Mouse (Mus musculus) liver, embryonic 13.5 days (tissue): Measurements from ENCODE around the gene Adamts6. TPM values are rescaled to one million over a fixed set of nuclear protein-coding genes. Genes with fewer than 3 reads are reported as not detected.

Experiments used
- ATAC-seq: fragments of 200-750 bp; cut with Nextera tagmentation; 2 replicates; pipeline ENCODE4 v1.8.0; 2017; ENCODE audit warnings: low read depth, mild to moderate bottlenecking, moderate number of reproducible peaks, moderate library complexity
- DNase-seq: peaks from one replicate; pipeline ENCODE4 v3.0.0; 2022
- H3K27ac ChIP-seq: fragments of 300-500 bp; sonication (generic); 2 replicates; pipeline ENCODE4 v1.5.1; 2015; ENCODE audit warnings: moderate library complexity, mild to moderate bottlenecking, inconsistent platforms
- H3K27me3 ChIP-seq: fragments of 300-500 bp; sonication (generic); 2 replicates; pipeline ENCODE4 v1.6.1; 2015; ENCODE audit warnings: mild to moderate bottlenecking, inconsistent platforms
- H3K36me3 ChIP-seq: fragments of 300-500 bp; sonication (generic); 2 replicates; pipeline ENCODE4 v1.6.1; 2015; ENCODE audit warnings: mild to moderate bottlenecking, inconsistent platforms
- H3K4me1 ChIP-seq: fragments of 300-500 bp; sonication (generic); replicated peaks from 2 replicates; pipeline ENCODE4 v1.6.1; 2015; ENCODE audit warnings: inconsistent platforms
- H3K4me2 ChIP-seq: fragments of 300-500 bp; sonication (generic); 2 replicates; pipeline ENCODE4 v1.6.1; 2015; ENCODE audit warnings: inconsistent platforms, mild to moderate bottlenecking, moderate library complexity
- H3K4me3 ChIP-seq: fragments of 300-500 bp; sonication (generic); replicated peaks from 2 replicates; pipeline ENCODE4 v1.5.1; 2015; ENCODE audit warnings: mild to moderate bottlenecking, inconsistent platforms
- H3K9ac ChIP-seq: fragments of 300-500 bp; sonication (generic); 2 replicates; pipeline ENCODE4 v1.6.1; 2015; ENCODE audit warnings: mild to moderate bottlenecking, inconsistent platforms
- H3K9me3 ChIP-seq: fragments of 300-500 bp; sonication (generic); replicated peaks from 2 replicates; pipeline ENCODE4 v1.6.1; 2016; ENCODE audit warnings: inconsistent platforms
- WGBS: fragments of 180-500 bp; shearing (Covaris S2); methylation state at CpG from one replicate; pipeline ENCODE4 v1.1.7; 2015; ENCODE audit not compliant: insufficient replicate concordance; 5-methylcytosine and 5-hydroxymethylcytosine counted together
- polyA plus RNA-seq: library from polyadenylated mRNA; unstranded; fragments of >200 nt; fragmentation: Nextera tagmentation; extraction: Ambion mirVana; gene quantifications from 2 replicates; pipeline ENCODE4 v1.2.1, GENCODE M21; 2015

Gene Adamts6
- polyA plus RNA-seq, 1 experiment from 2014 or later: 0.09 TPM

GRCm38 (mm10) chr13:104352590-104352989 lies 65.0 kb downstream of the Adamts6 start:
- no peak overlapping the region for H3K9ac ChIP-seq
- WGBS: 73% methylated on average over 5 of the region's 5 CpGs
- H3K27me3 ChIP-seq: no peaks in the 10 kb centered on the region
- no peak overlapping the region for H3K4me2 ChIP-seq
- H3K9me3 ChIP-seq: no peaks in the 10 kb centered on the region
- ATAC-seq (no peak), DNase-seq (no peak)
- H3K4me1 ChIP-seq: no peaks in the 10 kb centered on the region
- no peak overlapping the region for H3K4me3 ChIP-seq
- no peaks in the 10 kb centered on the region for H3K36me3 ChIP-seq
- H3K27ac ChIP-seq: no peak overlapping the region

GRCm38 (mm10) chr13:104393427-104394356 lies 106.1 kb downstream of the Adamts6 start:
- no peak for DNase-seq
- Histone ChIP-seq H3K9ac (no peak overlapping the region), H3K9me3 (no peaks in the 10 kb centered on the region), H3K4me2 (no peak overlapping the region), H3K4me3 (no peak overlapping the region), H3K27me3 (no peaks in the 10 kb centered on the region), H3K4me1 (no peaks in the 10 kb centered on the region), H3K36me3 (no peaks in the 10 kb centered on the region), H3K27ac (no peak overlapping the region)
- WGBS: 77% methylated on average over 8 of the region's 8 CpGs
- ATAC-seq: no peak

- H3K27me3 ChIP-seq: no peaks in the 10 kb centered on the region
- H3K9me3 ChIP-seq: no peaks in the 10 kb centered on the region
- H3K4me2 ChIP-seq: no peak overlapping the region
- H3K9ac ChIP-seq: no peak overlapping the region
- H3K27ac ChIP-seq: no peak overlapping the region
- 70% methylated on average over 8 of the region's 8 CpGs for WGBS
- H3K4me1 ChIP-seq: no peaks in the 10 kb centered on the region
- no peak overlapping the region for H3K4me3 ChIP-seq
- no peaks in the 10 kb centered on the region for H3K36me3 ChIP-seq
- ATAC-seq: no peak
- no peak for DNase-seq
These were observed 110.2 kb downstream of the Adamts6 start for GRCm38 (mm10) chr13:104397814-104398213.

- no peaks in the 10 kb centered on the region for H3K36me3 ChIP-seq
- no peak for ATAC-seq
These were observed 145.1 kb downstream of the Adamts6 start for GRCm38 (mm10) chr13:104432734-104433133.

GRCm38 (mm10) chr13:104442559-104442958 lies 154.9 kb downstream of the Adamts6 start:
- no peaks in the 10 kb centered on the region for H3K9me3 ChIP-seq
- H3K27ac ChIP-seq: no peak overlapping the region
- H3K9ac ChIP-seq: no peak overlapping the region
- ATAC-seq (no peak), DNase-seq (no peak)
- H3K36me3 ChIP-seq: no peaks in the 10 kb centered on the region
- no peak overlapping the region for H3K4me3 ChIP-seq
- no peaks in the 10 kb centered on the region for H3K27me3 ChIP-seq
- WGBS: 75% methylated on average over 7 of the region's 7 CpGs
- H3K4me1 ChIP-seq: no peaks in the 10 kb centered on the region
- H3K4me2 ChIP-seq: no peak overlapping the region

More at GRCm38 (mm10) chr13:104432734-104433133, 145.1 kb downstream of the Adamts6 start:
- no peaks in the 10 kb centered on the region for H3K4me1 ChIP-seq
- no peak overlapping the region for H3K4me3 ChIP-seq
- no peaks in the 10 kb centered on the region for H3K27me3 ChIP-seq
- no peaks in the 10 kb centered on the region for H3K9me3 ChIP-seq
- H3K9ac ChIP-seq: no peak overlapping the region
- no peak for DNase-seq
- no peak overlapping the region for H3K27ac ChIP-seq
- no peak overlapping the region for H3K4me2 ChIP-seq
- 51% methylated on average over 2 of the region's 2 CpGs for WGBS

- Histone ChIP-seq H3K4me3 (no peak overlapping the region), H3K36me3 (no peaks in the 10 kb centered on the region), H3K4me1 (no peaks in the 10 kb centered on the region), H3K27ac (no peak overlapping the region), H3K9me3 (no peaks in the 10 kb centered on the region), H3K4me2 (no peak overlapping the region), H3K27me3 (no peaks in the 10 kb centered on the region), H3K9ac (no peak overlapping the region)
- ATAC-seq (no peak), DNase-seq (no peak)
- WGBS: 50% methylated on average over 1 of the region's 1 CpGs
These were observed 157.8 kb downstream of the Adamts6 start for GRCm38 (mm10) chr13:104445437-104445836.

GRCm38 (mm10) chr13:104446974-104447373 lies 159.3 kb downstream of the Adamts6 start:
- H3K4me2 ChIP-seq: no peak overlapping the region
- no peaks in the 10 kb centered on the region for H3K27me3 ChIP-seq
- 27% methylated on average over 1 of the region's 1 CpGs for WGBS

GRCm38 (mm10) chr13:104447470-104447869 lies 159.8 kb downstream of the Adamts6 start:
- Histone ChIP-seq H3K4me3 (no peak overlapping the region), H3K4me2 (no peak overlapping the region), H3K27ac (no peak overlapping the region), H3K9me3 (no peaks in the 10 kb centered on the region), H3K36me3 (no peaks in the 10 kb centered on the region), H3K4me1 (no peaks in the 10 kb centered on the region), H3K9ac (no peak overlapping the region), H3K27me3 (no peaks in the 10 kb centered on the region)
- no peak for DNase-seq
- ATAC-seq: no peak

More at GRCm38 (mm10) chr13:104446974-104447373, 159.3 kb downstream of the Adamts6 start:
- no peak overlapping the region for H3K9ac ChIP-seq
- no peak overlapping the region for H3K4me3 ChIP-seq
- no peaks in the 10 kb centered on the region for H3K9me3 ChIP-seq
- H3K4me1 ChIP-seq: no peaks in the 10 kb centered on the region
- ATAC-seq (no peak), DNase-seq (no peak)
- no peak overlapping the region for H3K27ac ChIP-seq
- no peaks in the 10 kb centered on the region for H3K36me3 ChIP-seq

GRCm38 (mm10) chr13:104448349-104448748 lies 160.7 kb downstream of the Adamts6 start:
- ATAC-seq (no peak), DNase-seq (no peak)
- no peaks in the 10 kb centered on the region for H3K9me3 ChIP-seq
- WGBS: 57% methylated on average over 1 of the region's 1 CpGs
- no peak overlapping the region for H3K4me3 ChIP-seq
- no peak overlapping the region for H3K27ac ChIP-seq
- no peaks in the 10 kb centered on the region for H3K4me1 ChIP-seq
- H3K9ac ChIP-seq: no peak overlapping the region
- H3K36me3 ChIP-seq: no peaks in the 10 kb centered on the region
- H3K4me2 ChIP-seq: no peak overlapping the region
- no peaks in the 10 kb centered on the region for H3K27me3 ChIP-seq

- Histone ChIP-seq H3K27me3 (no peaks in the 10 kb centered on the region), H3K4me3 (no peak overlapping the region), H3K9ac (no peak overlapping the region), H3K27ac (no peak overlapping the region), H3K4me2 (no peak overlapping the region), H3K36me3 (no peaks in the 10 kb centered on the region), H3K9me3 (no peaks in the 10 kb centered on the region), H3K4me1 (no peaks in the 10 kb centered on the region)
- DNase-seq (no peak), ATAC-seq (no peak)
- 73% methylated on average over 1 of the region's 1 CpGs for WGBS
These were observed 165.8 kb downstream of the Adamts6 start for GRCm38 (mm10) chr13:104453271-104453974.

GRCm38 (mm10) chr13:104460287-104460686 lies 172.7 kb downstream of the Adamts6 start:
- H3K36me3 ChIP-seq: no peaks in the 10 kb centered on the region
- ATAC-seq (no peak), DNase-seq (no peak)
- H3K4me2 ChIP-seq: no peak overlapping the region
- no peaks in the 10 kb centered on the region for H3K27me3 ChIP-seq
- no peak overlapping the region for H3K4me3 ChIP-seq
- no peaks in the 10 kb centered on the region for H3K9me3 ChIP-seq
- no peak overlapping the region for H3K27ac ChIP-seq
- WGBS: 69% methylated on average over 1 of the region's 1 CpGs
- no peak overlapping the region for H3K9ac ChIP-seq
- H3K4me1 ChIP-seq: no peaks in the 10 kb centered on the region
